Mouse (Mus musculus) gastrocnemius, adult 2 months (tissue): ENCODE measurements around the gene Rab40c. TPM values are rescaled to one million over a fixed set of nuclear protein-coding genes. Genes with fewer than 3 reads are reported as not detected.

Experiments
- DNase-seq: peaks from one replicate; pipeline ENCODE4 v3.0.0; 2022
- H3K27ac ChIP-seq: fragments of 200-600 bp; 2 replicates; pipeline ENCODE4 v1.8.1; 2022; ENCODE audit warnings: mild to moderate bottlenecking
- H3K4me3 ChIP-seq: fragments of 200-600 bp; 2 replicates; pipeline ENCODE4 v1.8.1; 2022; ENCODE audit warnings: mild to moderate bottlenecking, moderate library complexity
- CTCF ChIP-seq: fragments of 200-600 bp; IDR thresholded peaks from 2 replicates; pipeline ENCODE4 v1.8.1; 2022; ENCODE audit warnings: antibody characterized with exemption, mild to moderate bottlenecking, moderate library complexity
- intact Hi-C: fragments of 180-260 bp; cut with DNase I; formaldehyde crosslinking; loops from one replicate; pipeline ENCODE4 v1.15.1; 2025
- total RNA-seq, 2 experiments: library from RNA; stranded (reverse); gene quantifications; 2 replicates each; pipeline ENCODE4 v1.2.3; 2021

The Rab40c gene
- total RNA-seq, 2 experiments from 2014 or later, result 8.1 to 9.5 TPM

GRCm38 (mm10) chr17:25867836-25868600 lies 51.5 kb downstream of the Rab40c start:
- TF ChIP-seq CTCF, result no peak
- Histone ChIP-seq H3K4me3 (peak overlapping the region; percentile 85), H3K27ac (peak overlapping the region; percentile 99)
- intact Hi-C loops, result loop anchor here (5.0 kb wide), 1 partner anchor 36 kb away; the partner anchor contains the start of gene Stub1
- DNase-seq, result peak; percentile 84

- DNase-seq, result no peak
- TF ChIP-seq CTCF, result no peak
- intact Hi-C loops, result loop anchor here (5.0 kb wide), 1 partner anchor 35 kb away; the partner anchor contains the start of gene Stub1
- Histone ChIP-seq H3K27ac (peak overlapping the region; percentile 99), H3K4me3 (peak overlapping the region; percentile 85)
These were observed 52.1 kb downstream of the Rab40c start for GRCm38 (mm10) chr17:25867509-25867835.

GRCm38 (mm10) chr17:25866172-25866571 lies 53.4 kb downstream of the Rab40c start:
- H3K4me3 ChIP-seq, result peak overlapping the region; percentile 85
- intact Hi-C loops, result loop anchor here (5.0 kb wide), 1 partner anchor 34 kb away; the partner anchor contains the start of gene Stub1
- TF ChIP-seq CTCF, result no peak
- peak overlapping the region; percentile 99 for H3K27ac ChIP-seq
- no peak for DNase-seq

- peak overlapping the region; percentile 99; the same call in 1 of the 2 replicates for H3K27ac ChIP-seq
- intact Hi-C loops, result loop anchor here (5.0 kb wide), 1 partner anchor 33 kb away; the partner anchor contains the start of gene Stub1
- H3K4me3 ChIP-seq, result peak overlapping the region; percentile 21
These were observed 54.2 kb downstream of the Rab40c start for GRCm38 (mm10) chr17:25865288-25865687.

GRCm38 (mm10) chr17:25864311-25864710 lies 55.2 kb downstream of the Rab40c start:
- no peak overlapping the region for H3K4me3 ChIP-seq
- TF ChIP-seq CTCF, result no peak

More at GRCm38 (mm10) chr17:25865288-25865687, 54.2 kb downstream of the Rab40c start:
- no peak for TF ChIP-seq CTCF
- no peak for DNase-seq

GRCm38 (mm10) chr17:25863681-25864080 lies 55.8 kb downstream of the Rab40c start:
- H3K4me3 ChIP-seq, result no peak overlapping the region
- no peak overlapping the region for H3K27ac ChIP-seq
- intact Hi-C loops, result no loop called here
- peak; percentile 26 for DNase-seq
- no peak for TF ChIP-seq CTCF

More at GRCm38 (mm10) chr17:25864311-25864710, 55.2 kb downstream of the Rab40c start:
- no peak overlapping the region for H3K27ac ChIP-seq
- intact Hi-C loops, result no loop called here
- peak; percentile 24 for DNase-seq

GRCm38 (mm10) chr17:25861704-25862612 lies 57.6 kb downstream of the Rab40c start:
- H3K27ac ChIP-seq, result peak overlapping the region; percentile 94
- no peak for TF ChIP-seq CTCF

GRCm38 (mm10) chr17:25860832-25861703 lies 58.5 kb downstream of the Rab40c start, which contains the start of gene Wdr90:
TSS of gene Wdr90 (minus strand) at chr17:25861501.
- intact Hi-C loops, result loop anchor here (2.0 kb wide), 1 partner anchor 16 kb away; the partner anchor contains the start of gene Rhot2
- TF ChIP-seq CTCF, result peak; percentile 37; the same call in 1 of the 2 replicates
- Histone ChIP-seq H3K4me3 (peak within 1 kb of the TSS; percentile 93), H3K27ac (peak within 1 kb of the TSS; percentile 94)
- DNase-seq, result peak; percentile 94

More at GRCm38 (mm10) chr17:25861704-25862612, 57.6 kb downstream of the Rab40c start:
- H3K4me3 ChIP-seq, result peak overlapping the region; percentile 93
- intact Hi-C loops, result loop anchor here (2.0 kb wide), 1 partner anchor 17 kb away; the partner anchor contains the start of gene Rhot2
- no peak for DNase-seq

GRCm38 (mm10) chr17:25860229-25860628 lies 59.3 kb downstream of the Rab40c start:
- DNase-seq, result no peak
- intact Hi-C loops, result loop anchor here (2.0 kb wide), 1 partner anchor 15 kb away; the partner anchor contains the start of gene Rhot2
- TF ChIP-seq CTCF, result no peak
- Histone ChIP-seq H3K27ac (no peak overlapping the region), H3K4me3 (no peak overlapping the region)

- DNase-seq, result peak; percentile 98
- peak; percentile 59 for TF ChIP-seq CTCF
- peak within 1 kb of the TSS; percentile 97 for H3K27ac ChIP-seq
- H3K4me3 ChIP-seq, result peak within 1 kb of the TSS; percentile 98
- intact Hi-C loops, result loop anchor here (2.0 kb wide), 1 partner anchor 16 kb away; the partner anchor contains the start of gene Wdr90
These were observed 75.1 kb downstream of the Rab40c start, which contains the start of gene Rhot2 for GRCm38 (mm10) chr17:25844396-25844901. TSS of gene Rhot2 (minus strand) at chr17:25844851.
